Mouse (Mus musculus): ENCODE data around the gene Rtn1. TPM values are rescaled to one million over a fixed set of nuclear protein-coding genes. Genes with fewer than 3 reads are reported as not detected.
A peak's percentile ranks its signal among the peaks of the same experiment; 100 is the strongest.

Rtn1 gene
- polyA plus RNA-seq, 1 experiment from 2014 or later, result 3,200 TPM

- Histone ChIP-seq H3K36me3 (no peaks in the 10 kb centered on the region), H3K4me3 (no peak overlapping the region), H3K27me3 (no peaks in the 10 kb centered on the region), H3K9me3 (no peaks in the 10 kb centered on the region), H3K27ac (replicated peaks) (peak overlapping the region; percentile 77), H3K4me1 (replicated peaks) (peaks cover 50% of the 10 kb centered on the region), H3K9ac (no peak overlapping the region), H3K4me2 (no peak overlapping the region)
- ATAC-seq (ENCODE audit: low FRiP score, low read depth), result no peak
- 9% methylated on average over 3 of the region's 3 CpGs for WGBS
Observed at GRCm38 (mm10) chr12:72366763-72367162, 42.1 kb downstream of the Rtn1 start.

GRCm38 (mm10) chr12:72366104-72366437 is 42.8 kb downstream of the Rtn1 start:
- Histone ChIP-seq H3K36me3 (no peaks in the 10 kb centered on the region), H3K27me3 (no peaks in the 10 kb centered on the region), H3K9me3 (no peaks in the 10 kb centered on the region), H3K4me3 (no peak overlapping the region), H3K9ac (no peak overlapping the region), H3K4me2 (no peak overlapping the region), H3K27ac (replicated peaks) (peak overlapping the region; percentile 77), H3K4me1 (replicated peaks) (peaks cover 54% of the 10 kb centered on the region)
- WGBS, result no CpG with 5 or more reads among the region's 2 CpGs
- ATAC-seq (ENCODE audit: low FRiP score, low read depth), result peak; percentile 60

GRCm38 (mm10) chr12:72365231-72366103 is 43.4 kb downstream of the Rtn1 start:
- Histone ChIP-seq H3K4me2 (no peak overlapping the region), H3K27ac (replicated peaks) (peak overlapping the region; percentile 77), H3K36me3 (no peaks in the 10 kb centered on the region), H3K4me1 (replicated peaks) (peaks cover 56% of the 10 kb centered on the region), H3K27me3 (no peaks in the 10 kb centered on the region), H3K9ac (no peak overlapping the region), H3K4me3 (no peak overlapping the region), H3K9me3 (no peaks in the 10 kb centered on the region)
- peak; percentile 68 for ATAC-seq (ENCODE audit: low FRiP score, low read depth)
- 24% methylated on average over 12 of the region's 12 CpGs for WGBS

GRCm38 (mm10) chr12:72364543-72364942 is 44.3 kb downstream of the Rtn1 start:
- Histone ChIP-seq H3K4me1 (replicated peaks) (peaks cover 52% of the 10 kb centered on the region), H3K27me3 (no peaks in the 10 kb centered on the region), H3K36me3 (no peaks in the 10 kb centered on the region), H3K4me2 (no peak overlapping the region), H3K9ac (no peak overlapping the region), H3K4me3 (no peak overlapping the region), H3K27ac (replicated peaks) (peak overlapping the region; percentile 77), H3K9me3 (no peaks in the 10 kb centered on the region)
- WGBS, result 75% methylated on average over 5 of the region's 5 CpGs
- no peak for ATAC-seq (ENCODE audit: low FRiP score, low read depth)

- Histone ChIP-seq H3K27ac (replicated peaks) (no peak overlapping the region), H3K4me1 (replicated peaks) (peaks cover 55% of the 10 kb centered on the region), H3K9me3 (no peaks in the 10 kb centered on the region), H3K4me2 (no peak overlapping the region), H3K36me3 (no peaks in the 10 kb centered on the region), H3K27me3 (no peaks in the 10 kb centered on the region), H3K4me3 (no peak overlapping the region), H3K9ac (no peak overlapping the region)
- ATAC-seq (ENCODE audit: low FRiP score, low read depth), result no peak
- 78% methylated on average over 9 of the region's 9 CpGs for WGBS
Observed at GRCm38 (mm10) chr12:72361701-72362354, 47.0 kb downstream of the Rtn1 start.

- Histone ChIP-seq H3K4me1 (replicated peaks) (peaks cover 47% of the 10 kb centered on the region), H3K27ac (replicated peaks) (no peak overlapping the region), H3K27me3 (no peaks in the 10 kb centered on the region), H3K9me3 (no peaks in the 10 kb centered on the region), H3K4me2 (no peak overlapping the region), H3K36me3 (no peaks in the 10 kb centered on the region), H3K9ac (no peak overlapping the region), H3K4me3 (no peak overlapping the region)
- ATAC-seq (ENCODE audit: low FRiP score, low read depth), result no peak
- 66% methylated on average over 5 of the region's 5 CpGs for WGBS
Observed at GRCm38 (mm10) chr12:72360926-72361615, 47.8 kb downstream of the Rtn1 start.

- 69% methylated on average over 3 of the region's 3 CpGs for WGBS
- Histone ChIP-seq H3K9me3 (no peaks in the 10 kb centered on the region), H3K27me3 (no peaks in the 10 kb centered on the region), H3K4me3 (no peak overlapping the region), H3K4me2 (no peak overlapping the region), H3K9ac (no peak overlapping the region), H3K27ac (replicated peaks) (no peak overlapping the region), H3K36me3 (no peaks in the 10 kb centered on the region), H3K4me1 (replicated peaks) (peaks cover 36% of the 10 kb centered on the region)
- no peak for ATAC-seq (ENCODE audit: low FRiP score, low read depth)
Observed at GRCm38 (mm10) chr12:72359903-72360302, 49.0 kb downstream of the Rtn1 start.

- Histone ChIP-seq H3K4me3 (no peak overlapping the region), H3K9ac (no peak overlapping the region), H3K4me1 (replicated peaks) (peaks cover 18% of the 10 kb centered on the region), H3K4me2 (no peak overlapping the region), H3K27me3 (no peaks in the 10 kb centered on the region), H3K27ac (replicated peaks) (peak overlapping the region; percentile 60), H3K36me3 (no peaks in the 10 kb centered on the region), H3K9me3 (no peaks in the 10 kb centered on the region)
- ATAC-seq (ENCODE audit: low FRiP score, low read depth), result no peak
- 38% methylated on average over 11 of the region's 11 CpGs for WGBS
Observed at GRCm38 (mm10) chr12:72357667-72358420, 51.0 kb downstream of the Rtn1 start.

- Histone ChIP-seq H3K36me3 (no peaks in the 10 kb centered on the region), H3K4me3 (no peak overlapping the region), H3K4me1 (replicated peaks) (peaks cover 16% of the 10 kb centered on the region), H3K27me3 (no peaks in the 10 kb centered on the region), H3K9ac (no peak overlapping the region), H3K9me3 (no peaks in the 10 kb centered on the region), H3K4me2 (no peak overlapping the region), H3K27ac (replicated peaks) (no peak overlapping the region)
- no peak for ATAC-seq (ENCODE audit: low FRiP score, low read depth)
- WGBS, result 88% methylated on average over 1 of the region's 1 CpGs
Observed at GRCm38 (mm10) chr12:72354241-72354640, 54.6 kb downstream of the Rtn1 start.

GRCm38 (mm10) chr12:72353506-72353905 is 55.3 kb downstream of the Rtn1 start:
- Histone ChIP-seq H3K27me3 (no peaks in the 10 kb centered on the region), H3K9ac (no peak overlapping the region), H3K4me1 (replicated peaks) (peaks cover 16% of the 10 kb centered on the region), H3K4me2 (no peak overlapping the region), H3K4me3 (no peak overlapping the region), H3K27ac (replicated peaks) (no peak overlapping the region), H3K9me3 (no peaks in the 10 kb centered on the region), H3K36me3 (no peaks in the 10 kb centered on the region)
- no peak for ATAC-seq (ENCODE audit: low FRiP score, low read depth)
- 91% methylated on average over 1 of the region's 1 CpGs for WGBS

GRCm38 (mm10) chr12:72348508-72348907 is 60.3 kb downstream of the Rtn1 start:
- Histone ChIP-seq H3K9ac (no peak overlapping the region), H3K27ac (replicated peaks) (no peak overlapping the region), H3K4me3 (no peak overlapping the region), H3K27me3 (no peaks in the 10 kb centered on the region), H3K4me2 (no peak overlapping the region), H3K9me3 (no peaks in the 10 kb centered on the region), H3K4me1 (replicated peaks) (0 out of 2 replicates have a peak, but pooled peaks cover 4% of the 10 kb centered on the region), H3K36me3 (no peaks in the 10 kb centered on the region)
- ATAC-seq (ENCODE audit: low FRiP score, low read depth), result no peak
- WGBS, result 72% methylated on average over 8 of the region's 8 CpGs
